Mouse (Mus musculus): ENCODE data around the gene Fbln7.

- no peak for TF ChIP-seq CTCF (IDR thresholded peaks at IDR 0.05; ENCODE audit: low read depth, low read length)
- no peak for TF ChIP-seq POLR2A (IDR thresholded peaks at IDR 0.05; ENCODE audit: borderline replicate concordance, low read depth, low read length)
Observed at GRCm38 (mm10) chr2:128827787-128828186, 35.0 kb upstream of the Fbln7 start.

Data from bone marrow macrophage, adult 2 months (primary cell).